Mouse (Mus musculus) cortical plate, adult 2 months (tissue): ENCODE measurements around the gene Eif3m.

ENCODE experiments used
- CTCF ChIP-seq: fragments of 200-500 bp; IDR thresholded peaks from 2 replicates; pipeline ENCODE4 v1.5.1; 2011; ENCODE audit warnings: mild to moderate bottlenecking, control low read depth, low read length; ENCODE audit not compliant: insufficient read depth; ENCODE audit errors: extremely low read depth
- POLR2A ChIP-seq: fragments of 200-500 bp; IDR thresholded peaks from 2 replicates; pipeline ENCODE4 v1.6.1; 2011; ENCODE audit warnings: mild to moderate bottlenecking, low read length, control low read depth; ENCODE audit not compliant: insufficient read depth; ENCODE audit errors: extremely low read depth

DNA sequence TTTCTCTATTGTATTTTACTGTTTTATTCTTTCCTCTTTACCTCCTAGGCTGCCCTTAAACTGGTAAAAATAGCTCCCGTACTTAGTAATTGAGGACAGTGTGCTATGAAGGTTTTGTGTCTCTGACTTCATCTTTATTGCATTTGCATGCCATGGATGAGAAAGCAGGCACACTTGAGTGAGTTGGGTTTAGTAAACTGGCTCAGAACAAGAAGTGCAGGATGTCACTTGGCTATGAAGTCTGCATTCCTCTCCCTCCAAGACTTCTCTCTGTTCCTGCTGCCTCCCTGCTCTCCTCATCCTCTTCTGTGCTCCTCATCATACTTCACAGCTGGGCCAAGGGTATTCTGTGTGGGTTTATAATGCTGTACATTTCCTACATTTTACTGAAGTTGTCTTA, 27.9 kb downstream of the Eif3m start:
- TF ChIP-seq CTCF (no peak), POLR2A (no peak)
